Mouse (Mus musculus) liver, embryonic 12.5 days (tissue): ENCODE data around the gene Hivep2. TPM values are rescaled to one million over a fixed set of nuclear protein-coding genes. Genes with fewer than 3 reads are reported as not detected.

ENCODE experiments used
- ATAC-seq: fragments of 200-750 bp; cut with Nextera tagmentation; 2 replicates; pipeline ENCODE4 v1.8.0; 2017; ENCODE audit warnings: moderate number of reproducible peaks, mild to moderate bottlenecking, moderate library complexity
- H3K27ac ChIP-seq: fragments of 300-500 bp; sonication (generic); 2 replicates; pipeline ENCODE4 v1.5.1; 2016; ENCODE audit warnings: mild to moderate bottlenecking
- H3K27me3 ChIP-seq: fragments of 300-500 bp; sonication (generic); replicated peaks from 2 replicates; pipeline ENCODE4 v1.6.1; 2016; ENCODE audit warnings: mild to moderate bottlenecking, moderate library complexity
- H3K36me3 ChIP-seq: fragments of 300-500 bp; sonication (generic); 2 replicates; pipeline ENCODE4 v1.6.1; 2016; ENCODE audit warnings: mild to moderate bottlenecking, moderate library complexity
- H3K4me1 ChIP-seq: fragments of 300-500 bp; sonication (generic); 2 replicates; pipeline ENCODE4 v1.6.1; 2016
- H3K4me2 ChIP-seq: fragments of 300-500 bp; sonication (generic); 2 replicates; pipeline ENCODE4 v1.6.1; 2016; ENCODE audit warnings: mild to moderate bottlenecking, moderate library complexity
- H3K4me3 ChIP-seq: fragments of 300-500 bp; sonication (generic); 2 replicates; pipeline ENCODE4 v1.5.1; 2016; ENCODE audit warnings: mild to moderate bottlenecking, moderate library complexity
- H3K9ac ChIP-seq: fragments of 300-500 bp; sonication (generic); 2 replicates; pipeline ENCODE4 v1.6.1; 2016; ENCODE audit warnings: mild to moderate bottlenecking, moderate library complexity
- H3K9me3 ChIP-seq: fragments of 300-500 bp; sonication (generic); replicated peaks from 2 replicates; pipeline ENCODE4 v1.6.1; 2016; ENCODE audit warnings: mild to moderate bottlenecking, moderate library complexity
- WGBS: fragments of 180-500 bp; shearing (Covaris S2); methylation state at CpG from one replicate; pipeline ENCODE4 v1.1.7; 2016; ENCODE audit not compliant: insufficient replicate concordance; 5-methylcytosine and 5-hydroxymethylcytosine counted together
- polyA plus RNA-seq: library from polyadenylated mRNA; unstranded; fragments of >200 nt; fragmentation: Nextera tagmentation; extraction: Ambion mirVana; gene quantifications from 2 replicates; pipeline ENCODE4 v1.2.1, GENCODE M21; 2016

Gene Hivep2
- polyA plus RNA-seq, 1 experiment from 2014 or later = 1.0 TPM

DNA sequence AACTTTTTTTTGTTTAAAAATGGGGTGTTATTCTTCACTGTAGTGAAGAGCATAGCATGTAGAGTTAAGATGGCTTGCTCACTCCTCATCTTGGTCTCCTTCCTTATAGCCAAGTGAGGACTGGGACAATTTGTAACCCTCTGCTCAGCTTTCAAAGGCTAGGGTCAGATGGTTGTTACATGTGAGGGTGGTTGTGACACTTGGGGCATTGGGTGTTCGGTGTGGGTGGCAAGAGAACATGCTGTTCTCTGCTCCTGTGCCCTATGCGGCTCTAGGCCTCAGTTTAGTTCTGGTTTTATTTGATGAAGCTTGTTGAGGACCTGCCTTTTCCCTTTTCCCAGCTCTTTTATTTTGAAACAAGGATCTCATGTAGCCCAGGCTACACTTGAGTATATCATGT, 66.7 kb downstream of the Hivep2 start:
- 71% methylated on average over 2 of the region's 2 CpGs for WGBS
- no peak for ATAC-seq
- no peak overlapping the region for H3K4me2 ChIP-seq
- no peak overlapping the region for H3K9ac ChIP-seq
- H3K27ac ChIP-seq = no peak overlapping the region
- no peaks in the 10 kb centered on the region for H3K4me1 ChIP-seq
- no peaks in the 10 kb centered on the region for H3K36me3 ChIP-seq
- H3K4me3 ChIP-seq = no peak overlapping the region
- no peaks in the 10 kb centered on the region for H3K27me3 ChIP-seq
- H3K9me3 ChIP-seq = no peaks in the 10 kb centered on the region

DNA sequence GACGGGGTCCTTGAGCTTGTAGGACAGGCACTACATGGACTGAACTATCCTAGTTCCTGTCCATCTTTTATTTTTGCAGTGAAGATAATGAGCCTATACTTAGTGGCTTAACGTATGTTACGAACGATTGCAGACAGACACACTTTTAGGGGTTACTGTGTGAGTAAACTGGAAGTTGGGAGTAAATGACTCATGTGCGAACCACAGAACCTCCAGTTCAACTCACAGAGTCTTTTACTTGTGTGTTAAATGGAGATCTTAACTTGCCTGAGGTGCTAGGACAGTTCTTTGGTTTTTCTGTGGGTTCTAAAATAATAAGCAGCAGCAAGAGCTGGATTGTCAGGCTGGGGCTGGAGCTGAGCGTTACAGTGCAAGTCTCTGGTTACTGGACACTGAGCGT, 68.2 kb downstream of the Hivep2 start:
- no peak for ATAC-seq
- WGBS = 72% methylated on average over 7 of the region's 7 CpGs
- no peaks in the 10 kb centered on the region for H3K27me3 ChIP-seq

DNA sequence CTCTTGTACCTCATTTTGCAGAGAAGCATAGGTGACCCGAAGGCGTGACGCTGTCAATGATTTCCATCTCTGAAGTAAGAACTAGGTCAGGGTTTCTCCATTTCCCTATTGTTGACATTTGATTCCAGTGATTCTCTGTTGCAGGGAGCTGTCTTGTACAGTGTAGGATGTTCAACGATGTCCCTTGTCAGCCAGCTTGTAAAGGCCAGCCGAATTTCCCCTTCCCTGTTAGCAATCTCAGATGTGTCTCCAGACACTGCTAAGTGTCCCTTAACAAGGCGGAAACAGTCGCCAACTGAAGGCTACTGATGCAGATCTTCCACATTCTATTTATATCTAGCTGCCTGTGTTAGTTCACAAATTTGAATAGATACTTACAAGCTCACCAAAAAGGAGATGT, 68.9 kb downstream of the Hivep2 start:
- H3K4me2 ChIP-seq = no peak overlapping the region
- H3K4me3 ChIP-seq = no peak overlapping the region
- H3K9me3 ChIP-seq = no peaks in the 10 kb centered on the region
- H3K36me3 ChIP-seq = no peaks in the 10 kb centered on the region
- no peak overlapping the region for H3K9ac ChIP-seq
- H3K27ac ChIP-seq = no peak overlapping the region
- no peak for ATAC-seq
- no peaks in the 10 kb centered on the region for H3K4me1 ChIP-seq
- no peaks in the 10 kb centered on the region for H3K27me3 ChIP-seq
- WGBS = 59% methylated on average over 7 of the region's 7 CpGs

More for the DNA sequence above, 68.2 kb downstream of the Hivep2 start:
- H3K27ac ChIP-seq = no peak overlapping the region
- H3K9ac ChIP-seq = no peak overlapping the region
- H3K4me1 ChIP-seq = no peaks in the 10 kb centered on the region
- H3K36me3 ChIP-seq = no peaks in the 10 kb centered on the region
- H3K9me3 ChIP-seq = no peaks in the 10 kb centered on the region
- H3K4me2 ChIP-seq = no peak overlapping the region
- no peak overlapping the region for H3K4me3 ChIP-seq

DNA sequence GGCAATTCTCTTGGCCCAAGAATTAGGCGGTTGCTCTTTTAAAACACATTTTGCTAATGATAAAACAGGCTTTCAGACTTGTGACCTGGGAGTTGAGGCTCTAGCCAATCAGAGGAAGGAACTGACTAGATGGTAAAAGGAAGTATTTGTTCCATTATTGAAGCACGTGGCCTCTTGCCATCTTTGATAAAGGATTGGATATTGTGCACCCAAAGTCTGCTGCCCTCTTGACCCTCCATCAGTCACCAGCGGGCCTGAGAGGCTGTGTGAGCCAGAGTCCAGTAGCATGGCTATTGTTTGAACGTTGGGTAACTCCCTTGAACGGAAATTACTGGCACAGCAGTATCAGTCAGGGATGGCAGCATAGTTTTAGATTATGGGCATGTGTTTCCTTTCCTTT, 69.7 kb downstream of the Hivep2 start:
- no peaks in the 10 kb centered on the region for H3K27me3 ChIP-seq
- no peak overlapping the region for H3K9ac ChIP-seq
- no peak overlapping the region for H3K27ac ChIP-seq
- no peaks in the 10 kb centered on the region for H3K4me1 ChIP-seq
- H3K36me3 ChIP-seq = no peaks in the 10 kb centered on the region
- 53% methylated on average over 5 of the region's 5 CpGs for WGBS
- H3K4me2 ChIP-seq = no peak overlapping the region
- H3K9me3 ChIP-seq = no peaks in the 10 kb centered on the region
- no peak for ATAC-seq
- no peak overlapping the region for H3K4me3 ChIP-seq

DNA sequence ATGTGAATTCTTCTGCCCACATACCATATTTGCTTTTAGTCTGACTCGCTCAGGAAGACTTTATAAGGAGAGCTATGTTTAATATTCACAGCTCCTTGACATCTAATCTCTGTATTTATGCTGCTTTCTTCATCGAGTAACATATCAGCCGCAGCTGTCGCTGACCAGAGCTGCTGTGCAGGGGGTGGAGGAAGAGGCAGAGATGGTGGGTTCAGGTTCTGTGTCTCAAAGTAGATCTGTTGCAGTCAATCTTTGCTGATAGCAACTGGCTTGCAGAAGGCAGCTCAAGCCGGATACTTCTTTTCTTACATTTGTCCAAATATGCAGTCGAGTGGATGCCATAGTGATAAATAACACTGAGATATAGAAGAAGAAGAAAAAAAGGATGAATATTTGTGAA, 70.6 kb downstream of the Hivep2 start:
- no peak overlapping the region for H3K9ac ChIP-seq
- 67% methylated on average over 6 of the region's 6 CpGs for whole genome bisulfite sequencing
- H3K9me3 ChIP-seq = no peaks in the 10 kb centered on the region
- H3K36me3 ChIP-seq = no peaks in the 10 kb centered on the region
- no peak overlapping the region for H3K27ac ChIP-seq
- no peak overlapping the region for H3K4me2 ChIP-seq
- no peaks in the 10 kb centered on the region for H3K27me3 ChIP-seq
- no peaks in the 10 kb centered on the region for H3K4me1 ChIP-seq
- ATAC-seq = no peak
- H3K4me3 ChIP-seq = no peak overlapping the region

DNA sequence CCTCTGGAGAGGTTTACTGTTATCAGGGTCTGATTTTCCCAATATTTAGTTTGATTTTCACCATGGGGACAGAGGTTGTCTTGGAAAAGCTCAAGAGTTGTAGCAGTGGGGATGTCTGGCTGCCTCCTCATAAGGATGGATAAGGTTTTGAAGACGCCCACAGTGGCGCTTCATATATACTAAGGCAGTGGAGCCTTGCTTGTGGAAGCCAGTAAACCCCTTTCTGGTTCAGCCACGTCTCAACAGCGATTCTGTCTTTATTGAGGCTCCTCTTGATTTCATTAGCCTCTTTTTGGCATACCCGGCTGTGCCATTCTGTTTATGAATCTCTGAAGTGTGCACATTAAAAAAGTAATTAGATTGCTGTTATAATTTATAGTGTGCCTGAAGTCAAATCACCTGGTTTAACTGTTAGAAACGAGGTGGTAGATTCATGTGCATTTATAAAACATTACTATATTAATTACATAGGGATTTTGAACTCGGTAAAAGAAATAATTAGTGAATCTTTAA, 72.2 kb downstream of the Hivep2 start:
- no peak overlapping the region for H3K4me2 ChIP-seq
- H3K4me3 ChIP-seq = no peak overlapping the region
- H3K36me3 ChIP-seq = no peaks in the 10 kb centered on the region
- no peaks in the 10 kb centered on the region for H3K9me3 ChIP-seq
- whole genome bisulfite sequencing = 72% methylated on average over 7 of the region's 7 CpGs
- no peaks in the 10 kb centered on the region for H3K4me1 ChIP-seq
- H3K27ac ChIP-seq = no peak overlapping the region
- H3K9ac ChIP-seq = no peak overlapping the region
- H3K27me3 ChIP-seq = no peaks in the 10 kb centered on the region
- ATAC-seq = no peak

DNA sequence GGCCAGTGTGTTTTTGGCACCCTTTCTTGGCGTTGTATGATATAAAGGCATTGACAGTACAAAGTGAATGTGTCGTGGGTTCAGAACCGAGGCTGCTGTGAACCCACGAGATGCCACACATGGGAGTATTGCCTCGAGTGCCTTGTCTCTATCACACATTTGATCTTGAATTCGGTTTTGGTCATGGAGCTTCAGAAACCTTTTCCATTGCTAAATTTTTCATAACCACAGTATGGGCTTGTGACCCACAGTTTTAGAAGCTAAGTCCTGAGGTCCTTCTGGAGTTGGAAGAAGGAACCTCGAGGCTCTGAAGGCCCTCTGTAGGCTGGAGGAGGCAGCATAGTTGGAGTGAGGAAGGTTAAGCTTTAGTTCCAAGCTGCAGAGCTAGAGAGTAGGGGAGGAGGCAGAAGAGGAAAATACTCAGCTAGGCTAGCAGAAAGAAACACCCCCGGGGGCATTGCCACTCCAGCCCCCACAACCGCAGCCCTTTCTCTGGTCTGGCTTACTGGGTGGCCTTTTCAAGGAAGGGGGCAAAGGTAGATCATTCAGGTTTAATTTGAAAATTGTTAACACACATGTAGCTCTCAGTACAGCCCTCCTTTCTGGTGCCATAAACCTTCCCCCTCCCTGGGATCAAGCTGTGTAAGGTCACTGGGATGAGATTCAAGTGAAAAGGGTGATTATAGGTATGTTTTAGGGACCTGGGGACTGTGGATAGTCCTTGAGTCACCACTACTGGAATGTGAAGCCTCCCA, 75.0 kb downstream of the Hivep2 start:
- no peak for ATAC-seq
- Histone ChIP-seq H3K27me3 (peaks cover 3% of the 10 kb centered on the region; the same call in 1 of the 2 replicates), H3K36me3 (no peaks in the 10 kb centered on the region), H3K4me3 (no peak overlapping the region), H3K4me1 (0 out of 2 replicates have a peak, but pooled peaks cover 3% of the 10 kb centered on the region), H3K4me2 (no peak overlapping the region), H3K27ac (no peak overlapping the region), H3K9me3 (no peaks in the 10 kb centered on the region), H3K9ac (no peak overlapping the region)
- 59% methylated on average over 9 of the region's 9 CpGs for WGBS

DNA sequence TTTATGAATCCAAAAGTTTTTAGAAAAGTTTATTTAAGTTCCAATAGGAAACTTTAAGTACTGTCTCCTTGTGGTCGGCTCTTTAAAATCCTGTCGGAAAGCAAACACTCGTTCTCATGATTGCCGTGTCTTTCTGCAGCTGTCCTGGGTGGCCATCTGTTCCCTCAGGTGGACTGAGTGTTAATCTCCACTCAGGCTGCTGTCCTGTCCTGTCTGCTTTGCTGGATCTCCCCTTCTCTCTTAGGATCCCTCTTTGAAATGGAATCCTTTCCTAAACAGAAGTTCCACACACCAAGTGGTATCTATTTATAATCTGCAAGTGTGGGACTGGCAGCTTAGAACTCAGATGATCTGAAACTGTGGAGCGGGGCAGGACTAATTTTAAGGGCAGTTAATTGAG, 75.7 kb downstream of the Hivep2 start:
- H3K27me3 ChIP-seq = peaks cover 3% of the 10 kb centered on the region; the same call in 1 of the 2 replicates
- peaks cover 7% of the 10 kb centered on the region; the same call in 1 of the 2 replicates for H3K4me1 ChIP-seq
- no peak overlapping the region for H3K9ac ChIP-seq
- no peak overlapping the region for H3K4me2 ChIP-seq
- no peak overlapping the region for H3K4me3 ChIP-seq
- no peaks in the 10 kb centered on the region for H3K9me3 ChIP-seq
- no peak for ATAC-seq
- no peaks in the 10 kb centered on the region for H3K36me3 ChIP-seq
- H3K27ac ChIP-seq = no peak overlapping the region
- WGBS = 83% methylated on average over 5 of the region's 5 CpGs

DNA sequence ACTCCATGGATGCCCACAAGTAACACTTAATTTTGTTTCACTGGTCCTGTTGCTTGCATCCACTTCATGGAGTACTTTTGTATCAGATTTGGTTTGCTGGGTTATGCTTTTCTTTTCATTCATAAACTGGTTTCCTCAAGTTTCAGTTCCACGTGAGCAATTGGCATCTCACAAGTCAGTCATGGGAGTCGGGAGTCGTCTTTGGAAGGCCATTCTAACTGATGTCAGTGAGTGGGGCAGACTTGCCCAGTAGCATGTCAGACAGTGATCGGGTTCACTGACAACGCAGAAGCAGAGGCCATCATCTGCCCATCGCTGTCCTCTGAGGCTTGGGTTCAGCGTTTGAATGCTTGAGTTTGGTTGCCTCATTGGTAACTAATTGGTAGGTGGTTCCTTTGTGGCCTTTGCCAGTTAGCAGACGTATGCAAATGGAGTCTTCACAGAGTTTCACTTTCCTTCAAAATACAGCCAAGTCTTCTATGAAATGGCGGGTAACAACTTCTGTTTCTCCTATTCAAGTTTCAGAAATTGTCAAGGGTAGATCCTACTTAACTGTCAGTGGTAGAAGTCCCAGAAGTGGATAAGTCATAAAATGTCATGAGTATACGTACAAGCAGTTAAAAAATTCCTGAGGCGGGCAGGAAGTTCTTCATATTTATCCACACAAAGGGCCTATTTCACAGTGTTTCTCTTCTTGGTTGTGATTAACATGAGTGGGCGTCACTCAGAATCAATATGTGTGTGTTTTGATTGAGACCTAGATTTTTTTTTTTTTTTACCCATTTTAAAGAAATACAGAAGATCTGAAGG, 76.9 kb downstream of the Hivep2 start:
- Histone ChIP-seq H3K4me2 (no peak overlapping the region), H3K36me3 (no peaks in the 10 kb centered on the region), H3K4me1 (peaks cover 9% of the 10 kb centered on the region; the same call in 1 of the 2 replicates), H3K27ac (no peak overlapping the region), H3K9ac (no peak overlapping the region), H3K4me3 (no peak overlapping the region), H3K27me3 (peaks cover 3% of the 10 kb centered on the region; the same call in 1 of the 2 replicates), H3K9me3 (no peaks in the 10 kb centered on the region)
- WGBS = 68% methylated on average over 12 of the region's 12 CpGs
- no peak for ATAC-seq

DNA sequence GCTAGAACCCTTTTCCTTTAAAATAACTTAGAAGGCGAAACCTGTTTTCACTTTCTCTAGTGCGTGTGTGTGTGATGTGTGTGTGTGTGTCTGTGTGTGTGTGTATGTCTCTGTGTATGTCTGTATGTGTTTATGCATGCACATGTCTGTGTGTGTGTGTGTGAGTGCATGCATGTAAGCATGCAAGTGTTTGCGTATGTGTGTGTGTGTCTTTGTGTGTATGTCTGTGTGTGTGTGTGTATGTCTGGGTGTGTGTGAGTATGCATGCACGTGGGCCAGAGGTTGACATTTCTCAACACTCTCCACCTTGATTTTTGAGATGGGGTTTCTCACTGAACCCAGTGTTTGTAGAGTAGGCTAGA, 77.5 kb downstream of the Hivep2 start:
- WGBS = 74% methylated on average over 4 of the region's 4 CpGs
- Histone ChIP-seq H3K36me3 (no peaks in the 10 kb centered on the region), H3K27me3 (peaks cover 3% of the 10 kb centered on the region; the same call in 1 of the 2 replicates), H3K4me2 (no peak overlapping the region), H3K9ac (no peak overlapping the region), H3K4me1 (peaks cover 15% of the 10 kb centered on the region; the same call in 1 of the 2 replicates), H3K9me3 (no peaks in the 10 kb centered on the region), H3K4me3 (no peak overlapping the region), H3K27ac (no peak overlapping the region)
- ATAC-seq = no peak

DNA sequence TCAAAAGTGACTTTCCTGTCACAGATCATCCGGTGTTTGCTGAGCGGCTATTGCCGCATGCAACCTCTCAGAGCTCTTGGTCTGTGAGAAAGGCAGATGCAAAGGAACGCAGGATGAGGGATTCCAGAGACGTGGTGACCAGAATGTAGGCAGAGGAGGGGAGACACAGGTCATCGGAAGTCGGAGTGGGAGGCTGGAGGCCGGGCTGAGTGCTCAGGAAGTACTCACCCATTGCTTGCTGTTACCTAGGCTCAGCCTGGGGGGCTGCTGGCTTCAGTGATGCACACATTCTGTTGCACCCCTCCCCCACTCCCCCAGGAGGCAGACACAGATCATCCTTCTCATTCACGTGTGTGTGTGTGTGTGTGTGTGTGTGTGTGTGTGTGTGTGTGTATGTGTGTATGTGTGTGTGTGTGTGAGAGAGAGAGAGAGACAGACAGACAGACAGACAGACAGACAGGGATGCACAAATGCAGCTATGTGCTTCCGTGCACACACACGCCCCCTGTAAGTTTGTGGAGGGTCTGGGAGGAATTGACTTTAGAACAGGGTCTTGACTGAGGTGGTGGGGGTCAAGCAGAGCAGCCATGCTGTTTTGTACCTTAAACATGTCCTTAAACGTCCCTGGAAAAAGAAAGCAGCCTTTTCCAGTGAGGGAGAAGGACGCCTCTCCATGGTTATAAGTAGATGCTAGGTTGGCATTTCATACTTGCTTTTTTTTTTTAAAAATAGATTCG, 78.3 kb downstream of the Hivep2 start:
- WGBS = 41% methylated on average over 14 of the region's 14 CpGs
- Histone ChIP-seq H3K27ac (no peak overlapping the region), H3K4me2 (no peak overlapping the region), H3K9me3 (no peaks in the 10 kb centered on the region), H3K4me3 (no peak overlapping the region), H3K36me3 (no peaks in the 10 kb centered on the region), H3K4me1 (peaks cover 18% of the 10 kb centered on the region; the same call in 1 of the 2 replicates), H3K27me3 (peaks cover 3% of the 10 kb centered on the region; the same call in 1 of the 2 replicates), H3K9ac (no peak overlapping the region)
- ATAC-seq = no peak
